Mouse (Mus musculus): Measurements from ENCODE around the gene Bst2.
A peak's percentile ranks its signal among the peaks of the same experiment; 100 is the strongest.

DNA sequence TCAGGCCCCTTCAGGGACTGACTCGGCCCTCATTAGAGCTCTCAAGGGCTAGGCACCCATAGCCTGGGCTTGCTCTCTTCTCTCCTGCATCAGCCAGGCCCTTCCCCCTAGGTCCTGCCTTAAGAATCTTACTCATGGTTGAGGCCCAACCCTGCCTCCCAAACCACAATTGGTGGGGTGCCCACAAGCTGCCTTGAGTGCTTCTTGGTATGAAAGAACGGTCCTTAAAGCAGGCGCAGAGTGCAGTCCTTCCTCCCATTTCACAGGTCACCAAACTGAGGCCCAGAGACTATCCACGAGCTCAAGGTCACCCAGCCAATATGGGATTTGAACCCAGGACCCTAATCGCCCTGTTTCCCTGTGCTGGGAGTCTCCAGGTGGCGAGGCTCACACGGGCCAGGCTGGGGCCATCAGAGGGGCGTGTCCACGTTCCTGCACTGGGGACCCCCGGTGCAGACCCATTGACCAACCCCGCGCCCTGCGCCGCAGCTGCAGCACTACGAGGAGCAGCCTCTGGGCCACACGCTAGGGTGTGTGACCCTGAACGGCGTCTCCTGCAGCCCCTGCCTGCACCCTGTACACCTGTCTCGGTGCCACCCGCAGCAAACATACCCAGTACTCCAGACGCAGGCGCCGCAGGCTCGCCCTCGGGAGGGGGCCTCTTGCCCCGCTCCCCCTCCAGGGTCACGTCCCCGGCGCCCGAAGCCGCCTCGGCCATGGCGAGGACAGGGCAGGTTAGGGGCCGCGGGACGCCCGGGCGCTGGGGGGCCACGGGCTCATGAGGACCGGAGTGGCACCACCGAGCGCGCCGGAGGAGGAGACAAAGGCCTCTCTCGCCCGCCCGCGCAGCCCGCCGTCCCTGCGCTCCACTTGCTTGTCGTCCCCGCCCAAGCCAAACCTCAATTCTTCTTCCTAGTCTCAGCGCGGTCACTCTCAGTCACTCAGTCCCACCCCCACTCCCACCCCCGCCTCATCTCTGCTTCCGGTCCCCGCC, 51.8 kb downstream of the Bst2 start, which contains the start of gene Ano8:
- TF ChIP-seq CTCF (IDR thresholded peaks at IDR 0.05; ENCODE audit: borderline replicate concordance, control insufficient read depth, extremely low read depth, insufficient read depth, low read length, poor library complexity) (0 out of 2 replicates have a peak, but pooled peaks have one; percentile 27), POLR2A (IDR thresholded peaks at IDR 0.05; ENCODE audit: control insufficient read depth, extremely low read depth, insufficient read depth, low read length, poor library complexity) (no peak)

Data from thymus, adult 2 months (tissue).